Mouse (Mus musculus) right cerebral cortex, adult 18-20 months (tissue): Measurements from ENCODE around the gene Mrvi1.

Source experiments
- DNase-seq: peaks from one replicate; pipeline ENCODE4 v3.0.0; 2022; ENCODE audit warnings: mixed read lengths

Gene Mrvi1

GRCm38 (mm10) chr7:110982053-110982705 lies at the start of gene Mrvi1:
Gene Mrvi1 (minus strand): TSS chr7:110982461.
- no peak for DNase-seq

GRCm38 (mm10) chr7:111029046-111029553 lies 46.8 kb upstream of the Mrvi1 start:
- DNase-seq, result no peak

GRCm38 (mm10) chr7:111028281-111029045 lies 46.2 kb upstream of the Mrvi1 start, which contains the start of gene Ctr9:
Gene Ctr9 (plus strand): TSS chr7:111028951.
- DNase-seq, result peak; percentile 93

GRCm38 (mm10) chr7:111024912-111025311 lies 42.7 kb upstream of the Mrvi1 start:
- no peak for DNase-seq

- DNase-seq, result no peak
Observed at GRCm38 (mm10) chr7:111024068-111024594, 41.9 kb upstream of the Mrvi1 start.

- DNase-seq, result no peak
Observed at GRCm38 (mm10) chr7:111020814-111021213, 38.6 kb upstream of the Mrvi1 start.

- peak; percentile 7 for DNase-seq
Observed at GRCm38 (mm10) chr7:111016921-111017320, 34.7 kb upstream of the Mrvi1 start.

- DNase-seq, result no peak
Observed at GRCm38 (mm10) chr7:111015731-111016130, 33.5 kb upstream of the Mrvi1 start.

- peak; percentile 83 for DNase-seq
Observed at GRCm38 (mm10) chr7:111014893-111015292, 32.6 kb upstream of the Mrvi1 start.

GRCm38 (mm10) chr7:111014039-111014605 lies 31.9 kb upstream of the Mrvi1 start:
- DNase-seq, result no peak

GRCm38 (mm10) chr7:111004136-111004840 lies 22.0 kb upstream of the Mrvi1 start:
- DNase-seq, result no peak

- no peak for DNase-seq
Observed at GRCm38 (mm10) chr7:110998887-110999827, 16.9 kb upstream of the Mrvi1 start.

GRCm38 (mm10) chr7:110991221-110991494 lies 8.9 kb upstream of the Mrvi1 start:
- DNase-seq, result no peak

GRCm38 (mm10) chr7:110990356-110991220 lies 8.3 kb upstream of the Mrvi1 start:
- DNase-seq, result no peak

- DNase-seq, result no peak
Observed at GRCm38 (mm10) chr7:110989286-110989879, 7.1 kb upstream of the Mrvi1 start.

- peak; percentile 66 for DNase-seq
Observed at GRCm38 (mm10) chr7:110988081-110988480, 5.8 kb upstream of the Mrvi1 start.

- DNase-seq, result no peak
Observed at GRCm38 (mm10) chr7:110985581-110986265, 3.5 kb upstream of the Mrvi1 start.

GRCm38 (mm10) chr7:110983621-110984020 lies 1.4 kb upstream of the Mrvi1 start:
- no peak for DNase-seq

GRCm38 (mm10) chr7:110982764-110983163 lies 503 bp upstream of the Mrvi1 start:
- DNase-seq, result no peak

GRCm38 (mm10) chr7:110981036-110981435 lies 1.2 kb downstream of the Mrvi1 start:
- no peak for DNase-seq
